Mouse (Mus musculus) neural tube, embryonic 11.5 days (tissue): Measurements from ENCODE around the gene C130032M10Rik. TPM values are rescaled to one million over a fixed set of nuclear protein-coding genes. Genes with fewer than 3 reads are reported as not detected.

Experiments
- ATAC-seq: fragments of 200-750 bp; cut with Nextera tagmentation; 2 replicates; pipeline ENCODE4 v1.8.0; 2017; ENCODE audit warnings: moderate number of reproducible peaks, mild to moderate bottlenecking, moderate TSS enrichment, moderate library complexity; ENCODE audit not compliant: insufficient read depth, low FRiP score, low TSS enrichment
- DNase-seq: peaks from one replicate; pipeline ENCODE4 v3.0.0-alpha.2; 2015; ENCODE audit warnings: low spot score
- H3K27ac ChIP-seq: fragments of 300-500 bp; sonication (generic); 2 replicates; pipeline ENCODE4 v1.5.1; 2014; ENCODE audit warnings: low read depth, mild to moderate bottlenecking, low read length
- H3K27me3 ChIP-seq: fragments of 300-500 bp; sonication (generic); 2 replicates; pipeline ENCODE4 v1.6.1; 2014; ENCODE audit warnings: mild to moderate bottlenecking, low read length, mixed read lengths; ENCODE audit not compliant: control insufficient read depth, insufficient read depth
- H3K36me3 ChIP-seq: fragments of 300-500 bp; sonication (generic); 2 replicates; pipeline ENCODE4 v1.6.1; 2014; ENCODE audit warnings: mild to moderate bottlenecking, low read length, moderate library complexity, mixed read lengths; ENCODE audit not compliant: control insufficient read depth, insufficient read depth
- H3K4me1 ChIP-seq: fragments of 300-500 bp; sonication (generic); 2 replicates; pipeline ENCODE4 v1.6.1; 2014; ENCODE audit warnings: low read length, mixed read lengths; ENCODE audit not compliant: control insufficient read depth, insufficient read depth
- H3K4me2 ChIP-seq: fragments of 300-500 bp; sonication (generic); 2 replicates; pipeline ENCODE4 v1.6.1; 2014; ENCODE audit warnings: low read depth, mild to moderate bottlenecking, moderate library complexity
- H3K4me3 ChIP-seq: fragments of 300-500 bp; sonication (generic); 2 replicates; pipeline ENCODE4 v1.5.1; 2014; ENCODE audit warnings: low read depth, low read length
- H3K9ac ChIP-seq: fragments of 300-500 bp; sonication (generic); 2 replicates; pipeline ENCODE4 v1.6.1; 2014; ENCODE audit warnings: mild to moderate bottlenecking, low read length
- H3K9me3 ChIP-seq: fragments of 300-500 bp; sonication (generic); 2 replicates; pipeline ENCODE4 v1.6.1; 2016; ENCODE audit warnings: low read length; ENCODE audit not compliant: control insufficient read depth
- WGBS: fragments of 180-500 bp; shearing (Covaris S2); extraction: QIAGEN DNeasy Blood & Tissue Kit; methylation state at CpG from one replicate; pipeline ENCODE4 v1.1.7; 2014; 5-methylcytosine and 5-hydroxymethylcytosine counted together
- polyA plus RNA-seq: library from polyadenylated mRNA; unstranded; fragments of >200 nt; fragmentation: Nextera tagmentation; extraction: Ambion mirVana; gene quantifications from 2 replicates; pipeline ENCODE4 v1.2.1, GENCODE M21; 2014

Gene C130032M10Rik
- polyA plus RNA-seq: not detected in 2 replicates

GRCm38 (mm10) chr9:114515364-114515763 is at the start of gene C130032M10Rik:
Gene C130032M10Rik, plus strand, starts transcription at chr9:114515697.
- no peaks in the 10 kb centered on the region for H3K4me1 ChIP-seq
- no peaks in the 10 kb centered on the region for H3K27me3 ChIP-seq
- no peak within 1 kb of the TSS for H3K4me3 ChIP-seq
- DNase-seq (no peak), ATAC-seq (no peak)
- H3K9me3 ChIP-seq: peaks cover 21% of the 10 kb centered on the region
- H3K4me2 ChIP-seq: no peak within 1 kb of the TSS
- H3K27ac ChIP-seq: no peak within 1 kb of the TSS
- WGBS: 91% methylated on average over 11 of the region's 11 CpGs
- H3K36me3 ChIP-seq: peaks cover 37% of the 10 kb centered on the region
- H3K9ac ChIP-seq: no peak within 1 kb of the TSS

- H3K4me3 ChIP-seq: no peak overlapping the region
- no peak overlapping the region for H3K9ac ChIP-seq
- H3K27me3 ChIP-seq: no peaks in the 10 kb centered on the region
- DNase-seq (no peak), ATAC-seq (no peak)
- no peaks in the 10 kb centered on the region for H3K4me1 ChIP-seq
- no peaks in the 10 kb centered on the region for H3K9me3 ChIP-seq
- no peak overlapping the region for H3K4me2 ChIP-seq
- WGBS: 78% methylated on average over 7 of the region's 7 CpGs
- no peak overlapping the region for H3K27ac ChIP-seq
- no peaks in the 10 kb centered on the region for H3K36me3 ChIP-seq
These were observed 48.6 kb upstream of the C130032M10Rik start for GRCm38 (mm10) chr9:114466871-114467270.

- 84% methylated on average over 5 of the region's 5 CpGs for WGBS
- no peaks in the 10 kb centered on the region for H3K36me3 ChIP-seq
- H3K4me3 ChIP-seq: no peak overlapping the region
- H3K9me3 ChIP-seq: no peaks in the 10 kb centered on the region
- no peaks in the 10 kb centered on the region for H3K27me3 ChIP-seq
- no peak for DNase-seq
- H3K4me2 ChIP-seq: no peak overlapping the region
- no peak overlapping the region for H3K27ac ChIP-seq
- ATAC-seq: no peak
- H3K9ac ChIP-seq: no peak overlapping the region
- H3K4me1 ChIP-seq: no peaks in the 10 kb centered on the region
These were observed 47.3 kb upstream of the C130032M10Rik start for GRCm38 (mm10) chr9:114468217-114468616.

- Histone ChIP-seq H3K9me3 (no peaks in the 10 kb centered on the region), H3K36me3 (no peaks in the 10 kb centered on the region), H3K27me3 (no peaks in the 10 kb centered on the region), H3K27ac (no peak overlapping the region), H3K4me3 (no peak overlapping the region), H3K9ac (no peak overlapping the region), H3K4me1 (no peaks in the 10 kb centered on the region), H3K4me2 (no peak overlapping the region)
- 88% methylated on average over 4 of the region's 4 CpGs for WGBS
- no peak for DNase-seq
- ATAC-seq: no peak
These were observed 46.8 kb upstream of the C130032M10Rik start for GRCm38 (mm10) chr9:114468701-114469100.

- Histone ChIP-seq H3K4me1 (no peaks in the 10 kb centered on the region), H3K27me3 (no peaks in the 10 kb centered on the region), H3K9ac (no peak overlapping the region), H3K9me3 (no peaks in the 10 kb centered on the region), H3K27ac (no peak overlapping the region), H3K4me2 (no peak overlapping the region), H3K4me3 (no peak overlapping the region), H3K36me3 (no peaks in the 10 kb centered on the region)
- 87% methylated on average over 7 of the region's 7 CpGs for WGBS
- DNase-seq (no peak), ATAC-seq (no peak)
These were observed 43.6 kb upstream of the C130032M10Rik start for GRCm38 (mm10) chr9:114471892-114472291.

GRCm38 (mm10) chr9:114477019-114477418 is 38.5 kb upstream of the C130032M10Rik start:
- no peaks in the 10 kb centered on the region for H3K9me3 ChIP-seq
- H3K36me3 ChIP-seq: no peaks in the 10 kb centered on the region
- H3K27ac ChIP-seq: no peak overlapping the region
- WGBS: 91% methylated on average over 9 of the region's 9 CpGs
- ATAC-seq: no peak
- no peaks in the 10 kb centered on the region for H3K4me1 ChIP-seq
- no peak overlapping the region for H3K9ac ChIP-seq
- no peaks in the 10 kb centered on the region for H3K27me3 ChIP-seq
- no peak overlapping the region for H3K4me2 ChIP-seq
- H3K4me3 ChIP-seq: no peak overlapping the region
- DNase-seq: no peak

GRCm38 (mm10) chr9:114480940-114481339 is 34.6 kb upstream of the C130032M10Rik start:
- Histone ChIP-seq H3K27ac (no peak overlapping the region), H3K27me3 (no peaks in the 10 kb centered on the region), H3K36me3 (no peaks in the 10 kb centered on the region), H3K9me3 (no peaks in the 10 kb centered on the region), H3K4me1 (no peaks in the 10 kb centered on the region), H3K9ac (no peak overlapping the region), H3K4me3 (no peak overlapping the region), H3K4me2 (no peak overlapping the region)
- DNase-seq: no peak
- no peak for ATAC-seq
- WGBS: 82% methylated on average over 3 of the region's 3 CpGs

GRCm38 (mm10) chr9:114484771-114485170 is 30.7 kb upstream of the C130032M10Rik start:
- Histone ChIP-seq H3K9ac (no peak overlapping the region), H3K4me3 (no peak overlapping the region), H3K27me3 (no peaks in the 10 kb centered on the region), H3K4me2 (no peak overlapping the region), H3K36me3 (no peaks in the 10 kb centered on the region), H3K9me3 (no peaks in the 10 kb centered on the region), H3K27ac (no peak overlapping the region), H3K4me1 (no peaks in the 10 kb centered on the region)
- no peak for DNase-seq
- WGBS: 83% methylated on average over 5 of the region's 5 CpGs
- ATAC-seq: no peak

- Histone ChIP-seq H3K9me3 (no peaks in the 10 kb centered on the region), H3K27me3 (no peaks in the 10 kb centered on the region), H3K4me3 (no peak overlapping the region), H3K27ac (no peak overlapping the region), H3K4me2 (no peak overlapping the region), H3K36me3 (no peaks in the 10 kb centered on the region), H3K9ac (no peak overlapping the region), H3K4me1 (no peaks in the 10 kb centered on the region)
- no peak for ATAC-seq
- WGBS: 91% methylated on average over 4 of the region's 4 CpGs
- no peak for DNase-seq
These were observed 28.7 kb upstream of the C130032M10Rik start for GRCm38 (mm10) chr9:114486808-114487207.
